Mouse (Mus musculus) limb, embryonic 13.5 days (tissue): ENCODE results near the gene Mmab. TPM values are rescaled to one million over a fixed set of nuclear protein-coding genes. Genes with fewer than 3 reads are reported as not detected.
A peak's percentile ranks its signal among the peaks of the same experiment; 100 is the strongest.

ENCODE experiments used
- ATAC-seq: fragments of 200-750 bp; cut with Nextera tagmentation; 2 replicates; pipeline ENCODE4 v1.8.0; 2017; ENCODE audit warnings: low read depth, moderate number of reproducible peaks, moderate TSS enrichment; ENCODE audit not compliant: low FRiP score
- H3K27ac ChIP-seq: fragments of 300-500 bp; sonication (generic); 2 replicates; pipeline ENCODE4 v1.5.1; 2015; ENCODE audit warnings: inconsistent platforms, mild to moderate bottlenecking, moderate library complexity
- H3K27me3 ChIP-seq: fragments of 300-500 bp; sonication (generic); 2 replicates; pipeline ENCODE4 v1.6.1; 2015; ENCODE audit warnings: mild to moderate bottlenecking, inconsistent platforms
- H3K36me3 ChIP-seq: fragments of 300-500 bp; sonication (generic); 2 replicates; pipeline ENCODE4 v1.6.1; 2015; ENCODE audit warnings: inconsistent platforms, mild to moderate bottlenecking, moderate library complexity
- H3K4me1 ChIP-seq: fragments of 300-500 bp; sonication (generic); 2 replicates; pipeline ENCODE4 v1.6.1; 2015; ENCODE audit warnings: inconsistent platforms
- H3K4me2 ChIP-seq: fragments of 300-500 bp; sonication (generic); replicated peaks from 2 replicates; pipeline ENCODE4 v1.6.1; 2015; ENCODE audit warnings: inconsistent platforms, mild to moderate bottlenecking, moderate library complexity
- H3K4me3 ChIP-seq: fragments of 300-500 bp; sonication (generic); 2 replicates; pipeline ENCODE4 v1.5.1; 2015; ENCODE audit warnings: moderate library complexity, mild to moderate bottlenecking, inconsistent platforms
- H3K9ac ChIP-seq: fragments of 300-500 bp; sonication (generic); 2 replicates; pipeline ENCODE4 v1.6.1; 2015; ENCODE audit warnings: mild to moderate bottlenecking, inconsistent platforms
- H3K9me3 ChIP-seq: fragments of 300-500 bp; sonication (generic); 2 replicates; pipeline ENCODE4 v1.6.1; 2016; ENCODE audit warnings: inconsistent platforms
- WGBS: fragments of 180-500 bp; shearing (Covaris S2); methylation state at CpG from one replicate; pipeline ENCODE4 v1.1.7; 2015; 5-methylcytosine and 5-hydroxymethylcytosine counted together
- polyA plus RNA-seq: library from polyadenylated mRNA; unstranded; fragments of >200 nt; fragmentation: Nextera tagmentation; extraction: Ambion mirVana; gene quantifications from 2 replicates; pipeline ENCODE4 v1.2.1, GENCODE M21; 2015

The Mmab gene
- polyA plus RNA-seq, 1 experiment from 2014 or later: 34.9 TPM

DNA sequence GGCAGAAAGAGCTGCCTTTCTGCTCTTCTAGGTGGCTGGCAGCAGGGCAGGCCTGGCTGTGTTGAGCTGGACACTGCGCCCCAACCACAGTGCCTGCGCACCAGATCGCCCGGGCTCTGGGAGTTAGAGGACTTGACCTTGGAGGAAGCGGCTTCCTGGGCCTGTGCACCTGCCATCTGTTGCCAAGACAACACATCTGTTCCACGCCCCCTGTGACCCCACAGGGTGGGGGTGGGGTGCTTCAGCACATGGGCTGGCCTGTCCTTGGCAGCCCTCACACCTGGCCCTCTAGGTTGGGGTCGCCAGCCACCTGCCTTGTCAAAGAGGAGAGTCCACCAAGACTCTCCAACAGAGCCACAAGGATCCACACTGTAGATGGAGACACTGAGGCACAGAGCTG is 21.8 kb upstream of the Mmab start:
- Histone ChIP-seq H3K4me1 (peaks cover 30% of the 10 kb centered on the region), H3K9ac (no peak overlapping the region), H3K27ac (no peak overlapping the region), H3K9me3 (no peaks in the 10 kb centered on the region), H3K4me3 (no peak overlapping the region), H3K27me3 (0 out of 2 replicates have a peak, but pooled peaks cover 4% of the 10 kb centered on the region), H3K36me3 (no peaks in the 10 kb centered on the region), H3K4me2 (no peak overlapping the region)
- 50% methylated on average over 7 of the region's 7 CpGs for WGBS
- ATAC-seq: no peak

DNA sequence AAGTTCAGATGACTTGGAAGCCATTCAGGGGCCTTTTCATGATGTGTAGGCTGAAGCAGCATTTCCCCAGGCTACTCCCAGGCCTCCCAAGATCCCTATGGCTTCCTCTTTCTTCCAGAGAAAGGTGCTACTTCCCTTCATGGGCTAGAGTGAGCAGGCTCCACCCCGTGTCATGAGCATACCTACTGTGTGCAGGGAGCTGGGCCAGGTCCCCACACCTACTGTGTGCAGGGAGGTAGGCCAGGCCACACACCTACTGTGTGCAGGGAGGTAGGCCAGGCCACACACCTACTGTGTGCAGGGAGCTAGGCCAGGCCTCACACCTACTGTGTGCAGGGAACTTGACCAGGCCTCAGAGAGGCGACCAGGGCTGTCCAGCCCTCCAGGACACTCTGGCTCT is 20.7 kb upstream of the Mmab start:
- Histone ChIP-seq H3K27me3 (0 out of 2 replicates have a peak, but pooled peaks cover 4% of the 10 kb centered on the region), H3K27ac (no peak overlapping the region), H3K4me2 (no peak overlapping the region), H3K4me1 (peaks cover 30% of the 10 kb centered on the region), H3K4me3 (no peak overlapping the region), H3K9me3 (no peaks in the 10 kb centered on the region), H3K9ac (no peak overlapping the region), H3K36me3 (no peaks in the 10 kb centered on the region)
- WGBS: 86% methylated on average over 2 of the region's 2 CpGs
- no peak for ATAC-seq

DNA sequence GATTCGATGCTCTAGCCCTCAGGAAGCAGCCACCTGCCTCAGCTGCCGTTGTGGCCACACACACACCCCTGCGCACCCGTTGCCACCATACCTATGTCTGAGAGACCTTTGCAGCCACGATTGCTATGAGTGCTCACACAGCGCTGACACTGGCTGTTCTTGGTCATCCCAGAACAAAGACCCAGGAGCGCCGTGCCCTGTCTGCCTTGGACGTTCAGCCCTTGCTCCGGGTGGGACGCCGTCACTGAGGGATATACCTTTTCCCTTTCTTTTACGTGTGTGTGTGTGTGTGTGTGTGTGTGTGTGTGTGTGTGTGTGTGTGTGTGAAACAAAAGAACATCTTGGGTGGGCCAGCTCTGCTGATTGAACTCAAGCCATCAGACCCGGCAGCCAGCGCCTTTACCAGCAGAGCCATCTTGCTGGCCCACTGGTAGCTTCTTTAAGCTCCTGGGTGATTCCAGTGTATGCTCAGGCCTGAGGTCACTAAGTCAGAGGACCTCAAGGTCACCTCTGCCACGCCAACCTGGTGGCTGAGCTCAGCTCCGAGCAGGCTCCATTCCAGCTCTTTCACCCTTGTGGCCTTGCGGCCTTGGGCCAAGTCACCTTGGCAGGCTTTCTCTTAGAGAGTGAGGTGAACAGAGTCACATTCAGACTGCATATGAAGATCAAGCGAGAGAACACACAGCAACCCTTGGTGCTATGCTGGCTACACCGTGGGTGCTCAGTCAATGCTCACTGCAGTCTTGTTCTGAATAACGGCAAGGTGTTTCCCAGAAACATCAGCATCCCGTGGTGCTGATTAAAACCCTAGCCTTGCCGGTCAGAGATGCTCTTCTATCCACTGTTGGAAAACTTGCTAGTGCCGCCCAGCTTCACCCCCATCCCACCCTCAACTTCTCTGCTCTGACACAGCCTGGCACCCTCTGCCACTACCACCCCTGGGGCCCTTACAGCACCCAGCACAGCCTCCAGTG is 18.5 kb upstream of the Mmab start:
- Histone ChIP-seq H3K9me3 (no peaks in the 10 kb centered on the region), H3K36me3 (no peaks in the 10 kb centered on the region), H3K4me2 (no peak overlapping the region), H3K27me3 (no peaks in the 10 kb centered on the region), H3K4me1 (peaks cover 23% of the 10 kb centered on the region), H3K27ac (no peak overlapping the region), H3K9ac (no peak overlapping the region), H3K4me3 (no peak overlapping the region)
- WGBS: 82% methylated on average over 24 of the region's 24 CpGs
- no peak for ATAC-seq

DNA sequence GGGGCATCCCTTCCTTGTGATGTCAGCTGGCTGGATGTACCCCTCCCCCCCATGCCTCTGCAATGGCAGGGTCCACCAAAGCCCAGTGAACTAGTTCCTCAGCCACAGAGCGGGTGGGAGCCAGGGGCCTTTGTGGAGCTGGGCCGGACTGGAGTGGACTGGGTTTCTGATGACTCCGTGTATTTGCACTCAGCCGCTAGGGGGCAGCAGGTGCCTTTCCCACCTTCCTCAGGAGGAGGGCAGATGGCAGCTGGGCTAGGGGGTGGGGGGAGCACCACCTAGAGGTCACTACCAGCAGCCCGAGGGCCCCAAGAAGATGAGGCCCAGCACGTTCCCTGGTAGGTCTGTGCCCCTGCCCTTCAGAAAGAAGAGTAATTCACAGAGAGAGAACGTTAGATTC is 17.4 kb upstream of the Mmab start:
- H3K9ac ChIP-seq: 0 out of 2 replicates have a peak overlapping the region, but pooled peaks have one; percentile 25
- peaks cover 3% of the 10 kb centered on the region for H3K36me3 ChIP-seq
- WGBS: 2% methylated on average over 7 of the region's 7 CpGs
- H3K4me3 ChIP-seq: no peak overlapping the region
- H3K27ac ChIP-seq: no peak overlapping the region
- H3K4me1 ChIP-seq: peaks cover 14% of the 10 kb centered on the region
- H3K27me3 ChIP-seq: no peaks in the 10 kb centered on the region
- peak; percentile 25; the same call in 1 of the 2 replicates for ATAC-seq
- H3K9me3 ChIP-seq: no peaks in the 10 kb centered on the region
- H3K4me2 ChIP-seq: no peak overlapping the region

DNA sequence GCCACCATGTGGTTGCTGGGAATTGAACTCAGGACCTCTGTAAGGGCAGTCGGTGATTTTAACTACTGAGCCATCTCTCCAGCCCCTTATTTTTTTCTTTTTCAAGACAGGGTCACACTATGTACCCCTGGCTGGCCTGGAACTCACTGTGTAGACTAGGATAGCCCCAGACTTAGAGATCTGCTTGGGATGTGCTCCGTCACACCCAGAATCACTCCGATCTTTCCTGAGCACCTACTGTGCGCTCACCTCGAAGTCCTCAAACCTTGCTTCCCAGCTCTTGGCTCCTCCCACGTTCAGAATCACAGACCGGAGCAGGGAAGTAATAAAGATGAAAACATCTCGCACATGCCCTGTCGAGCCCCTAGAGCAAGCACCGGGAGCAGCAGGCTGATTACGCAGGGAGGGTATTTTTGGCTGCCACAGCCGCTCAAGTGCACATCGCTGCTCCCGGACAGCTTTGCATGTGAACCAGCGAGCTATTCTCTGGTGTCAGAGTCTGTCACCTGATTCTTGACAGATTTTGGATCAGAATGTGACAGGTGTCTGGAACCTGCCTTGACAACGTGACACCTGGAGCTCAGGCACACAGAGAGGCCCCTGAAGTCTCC is 13.2 kb upstream of the Mmab start:
- H3K4me2 ChIP-seq: no peak overlapping the region
- WGBS: 80% methylated on average over 16 of the region's 16 CpGs
- no peaks in the 10 kb centered on the region for H3K27me3 ChIP-seq
- H3K4me1 ChIP-seq: peaks cover 5% of the 10 kb centered on the region; the same call in 1 of the 2 replicates
- ATAC-seq: no peak
- H3K9me3 ChIP-seq: no peaks in the 10 kb centered on the region
- H3K9ac ChIP-seq: no peak overlapping the region
- no peak overlapping the region for H3K4me3 ChIP-seq
- peaks cover 32% of the 10 kb centered on the region for H3K36me3 ChIP-seq
- H3K27ac ChIP-seq: no peak overlapping the region

DNA sequence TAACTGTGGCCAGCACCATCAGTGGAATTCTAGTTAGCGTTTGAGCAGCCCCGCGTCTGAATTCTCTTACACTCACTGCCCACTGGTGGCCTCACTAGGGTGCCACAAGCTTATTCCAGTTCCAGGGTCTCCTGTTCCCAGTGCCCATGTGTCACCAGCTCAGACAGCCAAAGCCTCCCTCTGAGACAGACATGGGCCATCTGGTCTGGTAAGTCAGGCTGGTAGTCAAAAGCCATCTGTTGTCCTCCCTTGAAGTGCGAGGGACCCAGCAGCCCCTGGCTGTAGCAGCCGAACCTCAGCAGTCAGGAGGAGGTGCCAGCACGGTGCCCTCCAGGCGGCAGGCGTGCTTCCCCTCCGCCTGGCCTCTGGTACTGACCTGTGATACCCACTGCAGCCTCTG is 12.4 kb upstream of the Mmab start:
- H3K4me3 ChIP-seq: no peak overlapping the region
- no peak overlapping the region for H3K4me2 ChIP-seq
- no peak overlapping the region for H3K27ac ChIP-seq
- peaks cover 40% of the 10 kb centered on the region for H3K36me3 ChIP-seq
- ATAC-seq: no peak
- H3K9ac ChIP-seq: no peak overlapping the region
- 61% methylated on average over 9 of the region's 9 CpGs for WGBS
- H3K27me3 ChIP-seq: no peaks in the 10 kb centered on the region
- H3K9me3 ChIP-seq: no peaks in the 10 kb centered on the region
- peaks cover 4% of the 10 kb centered on the region; the same call in 1 of the 2 replicates for H3K4me1 ChIP-seq

DNA sequence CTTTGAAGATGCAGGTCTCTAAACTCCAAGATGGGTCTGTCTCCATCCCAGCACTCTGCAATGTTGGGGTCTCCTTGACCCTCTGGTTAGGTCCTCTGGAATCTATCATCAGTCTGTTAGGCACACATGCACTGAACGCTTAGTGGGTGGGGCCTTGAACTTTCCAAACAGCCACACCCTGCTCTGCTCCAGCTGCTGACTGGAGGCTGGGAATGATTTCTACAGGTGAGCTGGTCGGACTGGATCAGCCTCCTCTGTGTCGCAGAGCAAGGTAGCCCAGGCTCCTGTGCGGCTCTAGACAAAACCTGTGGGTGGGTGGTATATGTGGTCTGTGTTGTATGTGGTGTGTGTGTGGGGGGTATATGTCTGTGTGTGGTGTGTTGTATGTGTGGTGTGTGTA is 5.2 kb upstream of the Mmab start:
- peaks cover 72% of the 10 kb centered on the region for H3K36me3 ChIP-seq
- no peaks in the 10 kb centered on the region for H3K9me3 ChIP-seq
- WGBS: 76% methylated on average over 4 of the region's 4 CpGs

DNA sequence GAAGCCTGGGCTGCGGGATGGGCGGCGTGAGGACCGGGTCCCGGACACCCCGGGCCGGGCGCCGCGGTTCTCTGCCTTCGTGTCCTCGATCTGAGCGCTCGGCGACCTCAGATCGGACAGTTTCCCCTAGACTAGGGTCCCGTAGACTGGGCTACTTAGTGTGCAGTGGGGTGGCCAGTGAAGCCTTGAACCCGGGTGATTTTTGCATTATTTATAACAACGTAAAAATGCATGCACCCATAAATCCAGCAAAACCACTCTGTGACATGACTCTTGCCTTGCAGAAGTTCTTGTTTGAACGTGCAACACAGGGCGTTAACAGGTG is 470 bp upstream of the Mmab start:
- H3K27ac ChIP-seq: no peak overlapping the region
- WGBS: under 1% methylated on average over 21 of the region's 21 CpGs

More for the DNA sequence above, 5.2 kb upstream of the Mmab start:
- Histone ChIP-seq H3K9ac (peak overlapping the region; percentile 39; the same call in 1 of the 2 replicates), H3K4me3 (no peak overlapping the region), H3K4me2 (no peak overlapping the region), H3K4me1 (peaks cover 12% of the 10 kb centered on the region), H3K27ac (no peak overlapping the region), H3K27me3 (no peaks in the 10 kb centered on the region)
- ATAC-seq: no peak

DNA sequence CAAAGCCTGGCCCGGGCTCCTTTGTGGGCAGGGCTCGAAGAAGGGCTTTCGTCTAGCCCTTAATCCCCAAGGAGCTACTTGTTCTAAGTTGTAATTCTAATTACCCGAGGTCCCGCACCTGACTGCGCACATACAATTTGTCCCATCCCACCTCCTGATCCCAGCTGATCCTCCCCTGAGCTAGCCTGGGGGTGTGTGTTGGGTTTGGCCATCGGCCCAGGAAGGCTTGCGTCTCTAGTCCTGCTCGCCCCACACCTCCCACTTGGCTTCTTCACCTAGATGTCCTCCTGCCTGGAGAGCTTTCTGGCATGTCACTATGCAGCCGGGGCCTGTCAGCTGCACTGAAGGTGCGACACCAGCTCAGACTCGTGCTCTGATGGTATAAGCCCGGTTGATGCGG is 8.3 kb downstream of the Mmab start:
- Histone ChIP-seq H3K4me3 (no peak overlapping the region), H3K9ac (no peak overlapping the region), H3K36me3 (peaks cover 43% of the 10 kb centered on the region), H3K4me1 (peaks cover 6% of the 10 kb centered on the region; the same call in 1 of the 2 replicates), H3K27me3 (no peaks in the 10 kb centered on the region), H3K9me3 (no peaks in the 10 kb centered on the region), H3K4me2 (no peak overlapping the region), H3K27ac (no peak overlapping the region)
- ATAC-seq: no peak
- WGBS: 91% methylated on average over 14 of the region's 14 CpGs

More for the DNA sequence above, 470 bp upstream of the Mmab start:
- ATAC-seq: no peak; the same call in 1 of the 2 replicates
- Histone ChIP-seq H3K4me2 (peak overlapping the region; percentile 88), H3K4me3 (peak overlapping the region; percentile 80), H3K36me3 (peaks cover 30% of the 10 kb centered on the region), H3K9me3 (no peaks in the 10 kb centered on the region), H3K4me1 (peaks cover 22% of the 10 kb centered on the region), H3K9ac (peak overlapping the region; percentile 81), H3K27me3 (no peaks in the 10 kb centered on the region)

DNA sequence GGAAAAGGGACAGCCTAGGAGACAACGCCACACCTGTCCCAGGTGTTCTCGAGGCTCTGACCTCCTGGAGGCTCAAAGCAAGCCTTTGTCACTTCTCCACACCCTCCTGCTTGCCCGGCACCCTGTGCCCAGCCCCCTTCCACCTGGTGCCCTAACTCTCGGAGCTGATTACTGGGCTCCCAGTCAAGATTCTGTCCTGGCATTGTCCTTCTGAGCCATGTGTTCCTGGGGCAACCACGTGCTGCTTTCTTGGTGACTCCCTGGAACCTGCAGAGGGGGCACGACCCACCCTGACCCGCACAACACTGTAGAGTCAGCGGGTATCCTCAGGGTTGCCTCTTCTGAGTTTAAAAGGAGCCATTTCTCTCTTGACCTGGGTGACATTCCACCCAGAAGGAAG is 9.5 kb downstream of the Mmab start:
- no peak overlapping the region for H3K27ac ChIP-seq
- peaks cover 43% of the 10 kb centered on the region for H3K36me3 ChIP-seq
- no peaks in the 10 kb centered on the region for H3K27me3 ChIP-seq
- 91% methylated on average over 8 of the region's 8 CpGs for WGBS
- no peaks in the 10 kb centered on the region for H3K9me3 ChIP-seq
- no peak for ATAC-seq
- no peak overlapping the region for H3K9ac ChIP-seq
- no peak overlapping the region for H3K4me2 ChIP-seq
- H3K4me1 ChIP-seq: peaks cover 6% of the 10 kb centered on the region; the same call in 1 of the 2 replicates
- no peak overlapping the region for H3K4me3 ChIP-seq

DNA sequence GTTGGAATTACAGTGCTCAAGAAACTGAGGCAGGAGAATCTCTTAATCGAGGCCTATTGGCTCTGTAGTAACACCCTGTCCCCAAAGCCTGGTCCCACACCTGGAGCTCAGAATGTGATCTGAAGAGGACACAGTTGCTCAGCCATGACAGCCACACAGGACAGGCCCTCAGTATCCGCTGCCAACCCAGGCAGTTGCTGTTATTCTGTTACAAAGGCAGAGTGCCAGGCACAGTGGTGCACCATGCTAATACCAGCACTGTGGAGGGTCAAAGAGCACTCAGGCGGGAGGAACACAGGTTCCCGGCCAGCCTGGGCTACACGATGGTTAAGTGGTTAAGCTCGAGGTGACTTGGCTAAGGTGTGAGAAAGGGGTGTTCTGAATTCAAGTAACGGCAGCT is 14.1 kb downstream of the Mmab start:
- peaks cover 10% of the 10 kb centered on the region; the same call in 1 of the 2 replicates for H3K4me1 ChIP-seq
- no peak overlapping the region for H3K27ac ChIP-seq
- WGBS: 87% methylated on average over 7 of the region's 7 CpGs
- peaks cover 7% of the 10 kb centered on the region for H3K36me3 ChIP-seq
- ATAC-seq: no peak
- no peak overlapping the region for H3K9ac ChIP-seq
- no peaks in the 10 kb centered on the region for H3K9me3 ChIP-seq
- no peak overlapping the region for H3K4me2 ChIP-seq
- no peaks in the 10 kb centered on the region for H3K27me3 ChIP-seq
- H3K4me3 ChIP-seq: no peak overlapping the region

DNA sequence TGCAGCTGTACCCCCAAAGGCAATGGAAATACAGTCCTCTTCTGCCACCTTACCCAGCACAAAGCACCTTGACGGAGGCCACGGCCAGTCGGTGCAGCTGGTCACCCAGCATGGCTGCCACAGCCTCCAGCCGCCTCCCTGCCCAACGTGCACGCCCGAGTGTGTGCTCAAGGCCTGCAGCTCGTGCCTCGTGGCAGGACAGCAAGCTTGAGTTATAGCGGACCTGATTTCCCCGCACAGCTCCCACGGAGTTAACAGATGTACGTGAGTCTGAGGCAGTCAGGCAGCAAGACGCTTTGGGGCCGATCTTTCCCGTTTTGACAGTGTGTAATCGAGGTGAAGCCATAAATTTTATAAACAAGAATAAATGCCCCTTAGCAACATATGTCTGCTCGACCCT is 15.2 kb downstream of the Mmab start:
- H3K27me3 ChIP-seq: no peaks in the 10 kb centered on the region
- H3K4me2 ChIP-seq: no peak overlapping the region
- H3K9me3 ChIP-seq: no peaks in the 10 kb centered on the region
- 51% methylated on average over 18 of the region's 18 CpGs for WGBS
- H3K27ac ChIP-seq: no peak overlapping the region
- no peak overlapping the region for H3K4me3 ChIP-seq
- no peaks in the 10 kb centered on the region for H3K36me3 ChIP-seq
- 0 out of 2 replicates have a peak overlapping the region, but pooled peaks have one; percentile 40 for H3K9ac ChIP-seq
- no peak for ATAC-seq
- peaks cover 10% of the 10 kb centered on the region; the same call in 1 of the 2 replicates for H3K4me1 ChIP-seq
